Mouse (Mus musculus) midbrain, embryonic 16.5 days (tissue): ENCODE data around the gene Renbp. TPM values are rescaled to one million over a fixed set of nuclear protein-coding genes. Genes with fewer than 3 reads are reported as not detected.

ENCODE experiments used
- ATAC-seq: fragments of 200-750 bp; cut with Nextera tagmentation; 2 replicates; pipeline ENCODE4 v1.8.0; 2017; ENCODE audit warnings: moderate TSS enrichment
- H3K27ac ChIP-seq: fragments of 300-500 bp; sonication (generic); 2 replicates; pipeline ENCODE4 v1.5.1; 2014; ENCODE audit warnings: mild to moderate bottlenecking, low read length, mixed read lengths
- H3K27me3 ChIP-seq: fragments of 300-500 bp; sonication (generic); 2 replicates; pipeline ENCODE4 v1.6.1; 2014; ENCODE audit warnings: low read depth, low read length, mixed read lengths; ENCODE audit not compliant: control insufficient read depth, insufficient read depth
- H3K36me3 ChIP-seq: fragments of 300-500 bp; sonication (generic); 2 replicates; pipeline ENCODE4 v1.6.1; 2014; ENCODE audit warnings: mild to moderate bottlenecking, low read length, moderate library complexity, mixed read lengths; ENCODE audit not compliant: control insufficient read depth, insufficient read depth
- H3K4me1 ChIP-seq: fragments of 300-500 bp; sonication (generic); 2 replicates; pipeline ENCODE4 v1.6.1; 2014; ENCODE audit warnings: mild to moderate bottlenecking, low read length, mixed read lengths; ENCODE audit not compliant: control insufficient read depth, insufficient read depth
- H3K4me2 ChIP-seq: fragments of 300-500 bp; sonication (generic); 2 replicates; pipeline ENCODE4 v1.6.1; 2014; ENCODE audit warnings: mild to moderate bottlenecking, low read length, mixed read lengths
- H3K4me3 ChIP-seq: fragments of 300-500 bp; sonication (generic); 2 replicates; pipeline ENCODE4 v1.5.1; 2014; ENCODE audit warnings: low read depth, mild to moderate bottlenecking, low read length, moderate library complexity, mixed read lengths
- H3K9ac ChIP-seq: fragments of 300-500 bp; sonication (generic); 2 replicates; pipeline ENCODE4 v1.6.1; 2014; ENCODE audit warnings: low read depth, low read length, mixed read lengths
- H3K9me3 ChIP-seq: fragments of 300-500 bp; sonication (generic); replicated peaks from 2 replicates; pipeline ENCODE4 v1.6.1; 2014; ENCODE audit warnings: mild to moderate bottlenecking, low read length, mixed read lengths; ENCODE audit not compliant: control insufficient read depth, poor library complexity, severe bottlenecking
- WGBS: fragments of 180-500 bp; shearing (Covaris S2); extraction: QIAGEN DNeasy Blood & Tissue Kit; methylation state at CpG from one replicate; pipeline ENCODE4 v1.1.7; 2014; 5-methylcytosine and 5-hydroxymethylcytosine counted together
- polyA plus RNA-seq: library from polyadenylated mRNA; unstranded; fragments of >200 nt; fragmentation: Nextera tagmentation; extraction: Ambion mirVana; gene quantifications from 2 replicates; pipeline ENCODE4 v1.2.1, GENCODE M21; 2015

The Renbp gene
- polyA plus RNA-seq, 1 experiment from 2014 or later: 9.1 TPM

- no peak for ATAC-seq
- no peak overlapping the region for H3K4me3 ChIP-seq
- H3K36me3 ChIP-seq: no peaks in the 10 kb centered on the region
- no peak overlapping the region for H3K9ac ChIP-seq
- no peaks in the 10 kb centered on the region for H3K27me3 ChIP-seq
- no peak overlapping the region for H3K27ac ChIP-seq
- no peaks in the 10 kb centered on the region for H3K9me3 ChIP-seq
- H3K4me1 ChIP-seq: 0 out of 2 replicates have a peak, but pooled peaks cover 2% of the 10 kb centered on the region
- no peak overlapping the region; the same call in 1 of the 2 replicates for H3K4me2 ChIP-seq
- WGBS: 95% methylated on average over 2 of the region's 2 CpGs
Measured at GRCm38 (mm10) chrX:73911588-73911987, 19.1 kb downstream of the Renbp start.

- WGBS: 23% methylated on average over 20 of the region's 26 CpGs
- no peaks in the 10 kb centered on the region for H3K27me3 ChIP-seq
- H3K4me1 ChIP-seq: 0 out of 2 replicates have a peak, but pooled peaks cover 2% of the 10 kb centered on the region
- no peaks in the 10 kb centered on the region for H3K9me3 ChIP-seq
- H3K36me3 ChIP-seq: no peaks in the 10 kb centered on the region
- no peak overlapping the region; the same call in 1 of the 2 replicates for H3K4me3 ChIP-seq
- H3K4me2 ChIP-seq: peak overlapping the region; percentile 32
- H3K9ac ChIP-seq: no peak overlapping the region
- H3K27ac ChIP-seq: no peak overlapping the region
- no peak for ATAC-seq
Measured at GRCm38 (mm10) chrX:73911156-73911555, 19.5 kb downstream of the Renbp start.

DNA sequence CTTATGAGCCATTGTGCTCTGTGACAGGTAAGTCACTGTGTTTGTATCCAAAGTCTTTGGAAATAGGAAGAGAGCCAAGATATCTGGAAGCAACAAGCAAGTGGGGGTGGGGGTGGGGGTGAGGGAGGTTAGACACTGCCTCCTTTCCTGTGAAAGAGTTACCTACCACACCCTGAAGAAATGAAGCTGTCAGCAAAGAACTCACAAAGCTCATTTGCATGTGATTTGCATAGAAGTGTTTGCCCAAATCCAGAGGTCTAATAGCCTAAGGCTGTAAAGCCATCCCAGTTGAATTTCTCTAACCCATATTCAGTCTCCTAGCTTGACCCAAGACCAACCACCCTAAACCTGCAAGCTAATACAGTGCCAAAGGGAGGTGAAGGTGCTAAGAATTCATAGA, 20.2 kb downstream of the Renbp start:
- no peaks in the 10 kb centered on the region for H3K36me3 ChIP-seq
- H3K4me1 ChIP-seq: 0 out of 2 replicates have a peak, but pooled peaks cover 2% of the 10 kb centered on the region
- no peaks in the 10 kb centered on the region for H3K27me3 ChIP-seq
- H3K9ac ChIP-seq: no peak overlapping the region
- no peak overlapping the region for H3K4me2 ChIP-seq
- H3K9me3 ChIP-seq: no peaks in the 10 kb centered on the region
- ATAC-seq: no peak
- H3K4me3 ChIP-seq: no peak overlapping the region
- no peak overlapping the region for H3K27ac ChIP-seq

DNA sequence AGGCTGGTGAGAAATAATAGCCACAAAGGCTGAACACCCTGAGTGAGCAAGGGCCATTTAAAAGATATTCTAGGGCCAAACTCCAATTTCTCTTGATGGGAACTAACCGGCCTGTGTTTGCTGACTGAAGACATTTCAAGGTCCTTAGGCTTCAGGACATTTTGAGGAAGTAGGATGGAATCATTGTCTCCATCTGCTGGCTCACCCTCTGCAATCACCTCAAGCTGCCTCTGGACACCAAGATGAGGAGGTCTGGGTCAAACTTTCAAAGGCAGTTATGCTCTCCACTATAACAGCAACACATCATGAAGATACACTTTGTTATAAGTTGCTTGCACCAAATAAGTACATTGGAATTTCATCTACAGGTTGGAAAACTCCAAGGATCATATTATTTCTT, 20.6 kb downstream of the Renbp start:
- no peaks in the 10 kb centered on the region for H3K9me3 ChIP-seq
- no peak overlapping the region for H3K27ac ChIP-seq
- H3K4me1 ChIP-seq: 0 out of 2 replicates have a peak, but pooled peaks cover 2% of the 10 kb centered on the region
- no peak overlapping the region for H3K9ac ChIP-seq
- H3K27me3 ChIP-seq: no peaks in the 10 kb centered on the region
- no peak for ATAC-seq
- 68% methylated on average over 1 of the region's 1 CpGs for WGBS
- no peaks in the 10 kb centered on the region for H3K36me3 ChIP-seq
- H3K4me3 ChIP-seq: no peak overlapping the region
- no peak overlapping the region for H3K4me2 ChIP-seq

DNA sequence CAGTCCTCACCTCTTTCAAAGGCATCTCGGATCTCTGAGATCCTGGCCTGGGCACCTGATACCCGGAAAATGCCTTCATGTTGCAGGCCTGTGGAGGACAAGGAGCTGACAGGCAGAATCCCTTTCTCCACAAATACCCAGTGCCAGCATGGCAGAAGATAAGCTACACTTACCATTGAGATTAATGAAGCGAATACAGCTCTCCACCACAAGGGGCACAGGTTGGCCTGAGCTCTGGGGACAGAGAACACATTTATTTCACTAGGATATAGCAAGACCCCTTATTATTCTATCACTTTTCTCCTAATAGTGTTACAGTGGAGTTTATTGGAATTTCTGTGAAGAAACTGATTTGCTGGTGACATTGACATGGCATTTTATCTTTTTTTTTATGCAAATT, 32.7 kb downstream of the Renbp start:
- 76% methylated on average over 3 of the region's 3 CpGs for WGBS
- no peak for ATAC-seq
- Histone ChIP-seq H3K4me3 (no peak overlapping the region), H3K27me3 (no peaks in the 10 kb centered on the region), H3K9ac (no peak overlapping the region), H3K36me3 (no peaks in the 10 kb centered on the region), H3K4me2 (no peak overlapping the region), H3K27ac (no peak overlapping the region), H3K4me1 (no peaks in the 10 kb centered on the region), H3K9me3 (no peaks in the 10 kb centered on the region)

DNA sequence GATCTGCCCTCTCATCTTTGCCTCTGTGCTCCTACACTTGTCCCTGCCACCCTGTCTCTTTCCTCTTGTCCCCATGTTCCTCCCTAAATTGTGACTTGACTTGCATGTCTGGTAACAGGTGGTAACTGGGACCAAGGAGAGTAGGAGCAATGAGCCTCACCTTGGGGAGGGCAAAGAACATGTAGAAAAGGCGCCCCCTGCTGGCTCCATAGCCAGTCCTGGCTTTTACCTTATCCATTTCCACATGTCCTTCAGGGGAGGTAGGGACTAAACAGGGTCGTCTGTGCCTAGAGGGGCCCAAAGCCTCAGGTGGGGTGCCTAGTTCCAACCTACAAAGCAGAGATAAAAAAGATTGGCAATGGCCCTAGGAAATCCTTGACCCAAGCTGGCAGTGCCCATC, 34.9 kb downstream of the Renbp start, which contains the start of gene L1cam:
Gene L1cam, minus strand, starts transcription at position 387 of the 400 bp plus-strand sequence.
- WGBS: 18% methylated on average over 2 of the region's 2 CpGs

GRCm38 (mm10) chrX:73892833-73893232, 37.8 kb downstream of the Renbp start:
- Histone ChIP-seq H3K36me3 (no peaks in the 10 kb centered on the region), H3K27me3 (no peaks in the 10 kb centered on the region), H3K4me2 (no peak overlapping the region), H3K9me3 (no peaks in the 10 kb centered on the region), H3K4me3 (no peak overlapping the region), H3K27ac (no peak overlapping the region), H3K4me1 (no peaks in the 10 kb centered on the region), H3K9ac (no peak overlapping the region)
- 90% methylated on average over 14 of the region's 14 CpGs for WGBS
- ATAC-seq: no peak

More for the DNA sequence above, 34.9 kb downstream of the Renbp start, which contains the start of gene L1cam:
- Histone ChIP-seq H3K4me2 (no peak within 1 kb of the TSS), H3K9ac (no peak within 1 kb of the TSS), H3K27ac (no peak within 1 kb of the TSS), H3K27me3 (no peaks in the 10 kb centered on the region), H3K36me3 (no peaks in the 10 kb centered on the region), H3K4me3 (no peak within 1 kb of the TSS), H3K4me1 (no peaks in the 10 kb centered on the region), H3K9me3 (no peaks in the 10 kb centered on the region)
- no peak for ATAC-seq

DNA sequence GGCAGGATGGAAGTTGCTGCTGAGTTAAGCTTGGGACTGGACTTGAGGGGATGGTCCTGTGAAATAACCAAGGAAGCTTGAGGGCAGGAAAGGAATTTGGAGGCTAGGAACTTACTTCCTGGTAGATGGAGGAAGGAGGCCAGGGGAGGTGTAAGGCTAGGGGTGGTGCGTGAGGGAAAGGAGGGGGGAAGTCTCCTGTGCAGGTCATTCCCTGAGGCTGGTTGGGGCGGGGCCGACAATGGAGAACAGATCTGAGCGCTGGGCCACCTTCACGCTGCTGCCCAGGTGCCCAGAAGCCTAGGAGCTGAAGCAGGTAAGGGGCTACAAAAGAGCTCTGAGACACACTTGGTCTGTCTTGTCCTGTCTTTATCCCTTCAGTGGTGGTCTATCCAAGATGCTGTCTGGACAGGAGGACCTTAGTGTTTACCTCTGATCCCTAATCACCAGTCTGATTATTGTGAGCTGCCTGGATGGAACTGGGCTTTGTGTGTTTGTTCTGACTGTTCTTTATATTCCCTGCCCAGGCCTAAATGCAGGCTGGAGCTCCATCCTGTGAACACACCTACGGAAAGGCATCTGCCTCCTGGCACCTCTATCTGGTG, 39.0 kb downstream of the Renbp start, which contains the start of gene Avpr2:
Gene Avpr2, plus strand, starts transcription at position 552 of the 602 bp plus-strand sequence.
- Histone ChIP-seq H3K27ac (no peak within 1 kb of the TSS), H3K36me3 (no peaks in the 10 kb centered on the region), H3K27me3 (no peaks in the 10 kb centered on the region), H3K9ac (no peak within 1 kb of the TSS), H3K9me3 (no peaks in the 10 kb centered on the region), H3K4me3 (no peak within 1 kb of the TSS), H3K4me1 (no peaks in the 10 kb centered on the region), H3K4me2 (no peak within 1 kb of the TSS)
- no peak for ATAC-seq
- 89% methylated on average over 6 of the region's 6 CpGs for WGBS

GRCm38 (mm10) chrX:73881463-73881862, 49.2 kb downstream of the Renbp start:
- H3K27me3 ChIP-seq: no peaks in the 10 kb centered on the region
- no peaks in the 10 kb centered on the region for H3K36me3 ChIP-seq
- peak overlapping the region; percentile 60 for H3K4me2 ChIP-seq
- H3K9me3 ChIP-seq: no peaks in the 10 kb centered on the region
- 23% methylated on average over 6 of the region's 6 CpGs for WGBS
- H3K27ac ChIP-seq: peak overlapping the region; percentile 80; the same call in 1 of the 2 replicates
- H3K9ac ChIP-seq: peak overlapping the region; percentile 74; the same call in 1 of the 2 replicates
- H3K4me1 ChIP-seq: peaks cover 11% of the 10 kb centered on the region
- ATAC-seq: peak; percentile 25
- peak overlapping the region; percentile 59; the same call in 1 of the 2 replicates for H3K4me3 ChIP-seq
